35 mouse cellular contexts compared by ENCODE assay signal in the genomic region with DNA sequence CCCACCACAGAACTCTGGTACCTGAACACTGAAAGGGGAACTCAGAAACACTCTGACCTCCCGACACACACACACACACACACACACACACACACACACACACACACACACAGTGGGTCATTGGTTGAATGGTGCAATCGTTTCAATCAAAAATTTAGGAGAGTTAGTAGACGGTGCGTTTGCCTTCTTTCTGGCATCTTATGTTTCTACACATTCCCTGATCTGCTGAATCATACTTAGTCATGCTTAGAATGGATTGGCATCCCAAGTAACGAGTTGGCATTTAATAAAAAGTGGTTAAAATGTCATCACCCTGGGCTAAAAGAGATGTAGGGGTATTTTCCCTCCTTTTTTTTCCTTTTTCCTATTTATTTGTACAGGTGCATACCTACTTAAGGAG. TPM values are rescaled to one million over a fixed set of nuclear protein-coding genes. Genes with fewer than 3 reads are reported as not detected.
DNase-seq lines count a peak whose midpoint lies in the region; ATAC-seq and TF ChIP-seq lines count a peak whose summit lies in the region.
"Had no signal": no experiment of that assay in that cellular context is flagged by ENCODE, and none has a peak within 500 bp of the region (broad histone marks: within the 10 kb centered on the region; RNA-seq: fewer than 3 reads in every experiment).

No protein-coding gene starts in this region.

- H3K4me1 ChIP-seq in forebrain, embryonic 15.5 days = peaks cover 21% of the 10 kb centered on the region
- H3K4me1 ChIP-seq in forebrain, embryonic 12.5 days = peaks cover 24% of the 10 kb centered on the region
- H3K4me1 ChIP-seq in midbrain, postnatal 0 days (ENCODE audit: insufficient read depth, low read length) = peaks cover 13% of the 10 kb centered on the region; the same call in 1 of the 2 replicates
- H3K4me1 ChIP-seq in midbrain, embryonic 13.5 days (replicated peaks) = peaks cover 21% of the 10 kb centered on the region
- no peaks in the 10 kb centered on the region for H3K4me1 ChIP-seq in cortical plate, adult 2 months (ENCODE audit: control insufficient read depth, insufficient read depth, low read length)
- no peaks in the 10 kb centered on the region for H3K4me1 ChIP-seq in kidney, adult 2 months (ENCODE audit: control insufficient read depth, insufficient read depth, low read length)

- H3K4me2 ChIP-seq in forebrain, embryonic 15.5 days (replicated peaks) = peak overlapping the region; percentile 20; the same call in 1 of the 2 replicates
- H3K4me2 ChIP-seq in forebrain, embryonic 12.5 days = no peak overlapping the region
- H3K4me2 ChIP-seq in midbrain, postnatal 0 days (ENCODE audit: low read depth, low read length, poor library complexity, severe bottlenecking) = 0 out of 2 replicates have a peak overlapping the region, but pooled peaks have one; percentile 12
- H3K4me2 ChIP-seq in midbrain, embryonic 13.5 days (replicated peaks) = no peak overlapping the region
- H3K4me2 ChIP-seq: embryonic facial prominence, embryonic 13.5 days; forebrain, embryonic 13.5 days; hindbrain, embryonic 12.5 days; intestine, embryonic 15.5 days; lung, embryonic 15.5 days; midbrain, embryonic 11.5 days had no signal

- TF ChIP-seq POLR2A in cortical plate, adult 2 months (IDR thresholded peaks at IDR 0.05; ENCODE audit: extremely low read depth, insufficient read depth, low read length) = no peak
- no peak for TF ChIP-seq POLR2A in kidney, adult 2 months (IDR thresholded peaks at IDR 0.05; ENCODE audit: low read depth, low read length)

- no peak overlapping the region for H3K9ac ChIP-seq in forebrain, embryonic 15.5 days (replicated peaks)
- H3K9ac ChIP-seq in forebrain, embryonic 12.5 days = no peak overlapping the region
- no peak overlapping the region for H3K9ac ChIP-seq in midbrain, postnatal 0 days (replicated peaks; ENCODE audit: low read length, poor library complexity, severe bottlenecking)
- H3K9ac ChIP-seq in midbrain, embryonic 13.5 days (replicated peaks) = no peak overlapping the region
- H3K9ac ChIP-seq: embryonic facial prominence, embryonic 13.5 days; forebrain, embryonic 13.5 days; hindbrain, embryonic 12.5 days; intestine, embryonic 15.5 days; liver, embryonic 14.5 days; lung, embryonic 15.5 days had no signal

- H3K27me3 ChIP-seq in forebrain, embryonic 15.5 days = peaks cover 9% of the 10 kb centered on the region; the same call in 1 of the 2 replicates
- peaks cover 50% of the 10 kb centered on the region for H3K27me3 ChIP-seq in forebrain, embryonic 12.5 days
- peaks cover 14% of the 10 kb centered on the region for H3K27me3 ChIP-seq in midbrain, postnatal 0 days (ENCODE audit: insufficient read depth, low read length)
- peaks cover 49% of the 10 kb centered on the region for H3K27me3 ChIP-seq in midbrain, embryonic 13.5 days
- no peaks in the 10 kb centered on the region for H3K27me3 ChIP-seq in kidney, adult 2 months (replicated peaks; ENCODE audit: control insufficient read depth, insufficient read depth, low read length)

- H3K36me3 ChIP-seq in forebrain, embryonic 15.5 days = no peaks in the 10 kb centered on the region
- H3K36me3 ChIP-seq in forebrain, embryonic 12.5 days (replicated peaks) = no peaks in the 10 kb centered on the region
- no peaks in the 10 kb centered on the region for H3K36me3 ChIP-seq in midbrain, postnatal 0 days (ENCODE audit: insufficient read depth, low read length)
- H3K36me3 ChIP-seq in midbrain, embryonic 13.5 days = 0 out of 2 replicates have a peak, but pooled peaks cover 2% of the 10 kb centered on the region
- H3K36me3 ChIP-seq in kidney, adult 2 months (ENCODE audit: control insufficient read depth, insufficient read depth, low read length) = no peaks in the 10 kb centered on the region
- H3K36me3 ChIP-seq: embryonic facial prominence, embryonic 13.5 days; heart, embryonic 10.5 days; hindbrain, embryonic 12.5 days; intestine, embryonic 15.5 days; lung, embryonic 15.5 days had no signal

- 82% methylated on average over 5 of the region's 5 CpGs for WGBS in forebrain, embryonic 15.5 days
- WGBS in forebrain, embryonic 12.5 days = 83% methylated on average over 5 of the region's 5 CpGs
- 85% methylated on average over 5 of the region's 5 CpGs for WGBS in midbrain, postnatal 0 days
- WGBS in midbrain, embryonic 13.5 days = 76% methylated on average over 5 of the region's 5 CpGs
- 81% methylated on average over 5 of the region's 5 CpGs for WGBS in kidney, adult 2 months

- 0 out of 2 replicates have a peak overlapping the region, but pooled peaks have one; percentile 7 for H3K4me3 ChIP-seq in forebrain, embryonic 15.5 days
- no peak overlapping the region for H3K4me3 ChIP-seq in forebrain, embryonic 12.5 days (replicated peaks)
- no peak overlapping the region for H3K4me3 ChIP-seq in midbrain, postnatal 0 days (ENCODE audit: low read depth, low read length)
- no peak overlapping the region for H3K4me3 ChIP-seq in midbrain, embryonic 13.5 days (replicated peaks)
- peak overlapping the region; percentile 76 for H3K4me3 ChIP-seq in cortical plate, adult 2 months (ENCODE audit: insufficient read depth, low read length)
- H3K4me3 ChIP-seq in kidney, adult 2 months (ENCODE audit: insufficient read depth, low read depth, low read length) = no peak overlapping the region
- H3K4me3 ChIP-seq: embryonic facial prominence, embryonic 13.5 days; erythroblast, embryonic 14.5 days; forebrain, embryonic 13.5 days; heart, embryonic 10.5 days; hindbrain, embryonic 12.5 days; intestine, embryonic 15.5 days; lung, embryonic 15.5 days had no signal

- TF ChIP-seq CTCF in midbrain, postnatal 0 days (IDR thresholded peaks at IDR 0.05) = no peak
- no peak for TF ChIP-seq CTCF in cortical plate, adult 2 months (IDR thresholded peaks at IDR 0.05; ENCODE audit: extremely low read depth, insufficient read depth, low read length)
- no peak for TF ChIP-seq CTCF in kidney, adult 2 months (conservative IDR thresholded peaks at IDR 0.05; ENCODE audit: insufficient read depth, insufficient read length, low read depth, low read length)

- H3K27ac ChIP-seq in forebrain, embryonic 15.5 days (replicated peaks) = no peak overlapping the region
- H3K27ac ChIP-seq in forebrain, embryonic 12.5 days = no peak overlapping the region
- H3K27ac ChIP-seq in midbrain, postnatal 0 days (ENCODE audit: low read depth, low read length) = no peak overlapping the region
- no peak overlapping the region for H3K27ac ChIP-seq in midbrain, embryonic 13.5 days
- no peak overlapping the region for H3K27ac ChIP-seq in cortical plate, adult 2 months (ENCODE audit: insufficient read depth, low read length)
- H3K27ac ChIP-seq in kidney, adult 2 months (ENCODE audit: insufficient read depth, low read depth, low read length) = no peak overlapping the region
- H3K27ac ChIP-seq: embryonic facial prominence, embryonic 13.5 days; forebrain, embryonic 13.5 days; heart, embryonic 10.5 days; hindbrain, embryonic 12.5 days; hindbrain, postnatal 0 days; intestine, embryonic 15.5 days; liver, embryonic 14.5 days; lung, embryonic 15.5 days had no signal

- ATAC-seq in forebrain, embryonic 15.5 days (replicated peaks) = no peak
- no peak for ATAC-seq in forebrain, embryonic 12.5 days (ENCODE audit: low FRiP score)
- ATAC-seq in midbrain, postnatal 0 days (ENCODE audit: low FRiP score) = no peak
- ATAC-seq in midbrain, embryonic 13.5 days = no peak
- ATAC-seq: forebrain, embryonic 13.5 days; hindbrain, postnatal 0 days; intestine, embryonic 15.5 days had no signal

- DNase-seq in midbrain, postnatal 0 days (ENCODE audit: low spot score) = no peak
- no peak for DNase-seq in heart, adult 9 months (ENCODE audit: low spot score in 2 of 2)
- no peak for DNase-seq in kidney, adult 2 months
- DNase-seq: adrenal gland, postnatal 10 days; cerebellum, adult 11 months; cerebellum, adult 9-10 months; cerebellum, postnatal 36 days; gastrocnemius, postnatal 10 days; heart, postnatal 36 days; kidney, adult 9 months; kidney, postnatal 10 days; layer of hippocampus, adult 9-11 months; liver; right cerebral cortex, adult 18-20 months; spleen, adult 18-20 months; thymus, postnatal 14 days had no signal

- no peaks in the 10 kb centered on the region for H3K9me3 ChIP-seq in forebrain, embryonic 15.5 days
- no peaks in the 10 kb centered on the region for H3K9me3 ChIP-seq in forebrain, embryonic 12.5 days
- no peaks in the 10 kb centered on the region for H3K9me3 ChIP-seq in midbrain, postnatal 0 days (ENCODE audit: low read length)
- H3K9me3 ChIP-seq in midbrain, embryonic 13.5 days = 0 out of 2 replicates have a peak, but pooled peaks cover 3% of the 10 kb centered on the region
- H3K9me3 ChIP-seq: embryonic facial prominence, embryonic 13.5 days; forebrain, embryonic 13.5 days; heart, embryonic 10.5 days; hindbrain, embryonic 12.5 days; intestine, embryonic 15.5 days; lung, embryonic 15.5 days had no signal

RNA-seq across cellular contexts. Expression of gene Cnih3, which starts 3.3 kb away (rescaled TPM):
- polyA plus RNA-seq in forebrain, embryonic 15.5 days (2015; fragmentation: Nextera tagmentation; extraction: Ambion mirVana) = 39.4 and 42.7 TPM in 2 replicates
- 4.1 and 4.3 TPM in 2 replicates for polyA plus RNA-seq in forebrain, embryonic 12.5 days (2016; fragmentation: Nextera tagmentation; extraction: Ambion mirVana)
- total RNA-seq in midbrain, postnatal 0 days (2014; rRNA removed) = 35.7 and 40.1 TPM in 2 replicates
- polyA plus RNA-seq in midbrain, postnatal 0 days (2015; fragmentation: Nextera tagmentation; extraction: Ambion mirVana) = 18.8 and 22.5 TPM in 2 replicates
- polyA plus RNA-seq in midbrain, embryonic 13.5 days (2015; fragmentation: Nextera tagmentation; extraction: Ambion mirVana) = 2.6 and 3.8 TPM in 2 replicates
- polyA plus RNA-seq in cortical plate, adult 2 months (2012; rRNA removed) = 53.0 and 57.0 TPM in 2 replicates
- polyA plus RNA-seq in kidney, adult 2 months (2012; rRNA removed) = not detected in 2 replicates
- total RNA-seq: adrenal gland, postnatal 10 days; heart, postnatal 36 days; megakaryocyte, adult 5-6 weeks; neutrophil, adult 5-6 weeks had no signal
- polyA plus RNA-seq: erythroblast, embryonic 14.5 days; heart, embryonic 16.5 days; large intestine, adult 2 months; limb, embryonic 11.5 days had no signal

Comparison
In these comparisons a context has a peak if more than half of its experiments do, and no peak if none do; other contexts are left out.
1. H3K4me2 ChIP-seq: peak in forebrain, embryonic 15.5 days (single experiment) and midbrain, postnatal 0 days (single experiment); none in forebrain, embryonic 12.5 days (single experiment) and midbrain, embryonic 13.5 days (single experiment).
2. H3K4me3 ChIP-seq: peak in forebrain, embryonic 15.5 days (single experiment) and cortical plate, adult 2 months (single experiment); none in forebrain, embryonic 12.5 days (single experiment), midbrain, postnatal 0 days (single experiment), midbrain, embryonic 13.5 days (single experiment) and kidney, adult 2 months (single experiment).